Mouse (Mus musculus): ENCODE data around the gene Stk32c.

GRCm38 (mm10) chr7:139158549-139158948 is 54.6 kb downstream of the Stk32c start:
- no peak for TF ChIP-seq CTCF (IDR thresholded peaks at IDR 0.05; ENCODE audit: borderline replicate concordance, insufficient read depth, low read depth, low read length)
- TF ChIP-seq POLR2A (IDR thresholded peaks at IDR 0.05; ENCODE audit: borderline replicate concordance, insufficient read depth, low read length), result no peak
